Mouse (Mus musculus) heart, postnatal 36 days (tissue): ENCODE measurements at regions not wholly inside any gene's neighbourhood (a gene's known extent, or its start where the extent isn't known, plus 50 kb on each side); places are given as distances from the start of the nearest gene placed in this dataset.
A peak's percentile ranks its signal among the peaks of the same experiment; 100 is the strongest.

Source experiments
- DNase-seq, 2 experiments: peaks; one replicate each; pipeline ENCODE4 v3.0.0; 2021 to 2022
- intact Hi-C: fragments of 180-260 bp; cut with DNase I; formaldehyde crosslinking; loops from one replicate; pipeline ENCODE4 v1.15.1; 2025

- intact Hi-C loops = loop anchor here (5.0 kb wide), 3 partner anchors 67 to 188 kb away; partner anchors contain the start of gene Nckap5
- peak; percentile 73 to 75 for DNase-seq
These were observed 94.8 kb upstream of the Nckap5 start for GRCm38 (mm10) chr1:126925150-126926035.

- no peak for DNase-seq
- intact Hi-C loops = no loop called here
These were observed 93.4 kb upstream of the Nckap5 start for GRCm38 (mm10) chr1:126923981-126924380.

GRCm38 (mm10) chr1:126922231-126922630 is 91.6 kb upstream of the Nckap5 start:
- intact Hi-C loops = no loop called here

GRCm38 (mm10) chr1:126918876-126919275 is 88.3 kb upstream of the Nckap5 start:
- no peak for DNase-seq
- intact Hi-C loops = no loop called here

More at GRCm38 (mm10) chr1:126922231-126922630, 91.6 kb upstream of the Nckap5 start:
- peak; percentile 7 to 30 for DNase-seq

GRCm38 (mm10) chr1:126917872-126918271 is 87.3 kb upstream of the Nckap5 start:
- DNase-seq = no peak
- intact Hi-C loops = no loop called here

- intact Hi-C loops = no loop called here
- DNase-seq = no peak
These were observed 85.8 kb upstream of the Nckap5 start for GRCm38 (mm10) chr1:126916369-126916768.

- no peak for DNase-seq
- intact Hi-C loops = no loop called here
These were observed 80.9 kb upstream of the Nckap5 start for GRCm38 (mm10) chr1:126911277-126912060.

GRCm38 (mm10) chr1:126907417-126907816 is 76.8 kb upstream of the Nckap5 start:
- no peak for DNase-seq
- intact Hi-C loops = no loop called here

GRCm38 (mm10) chr1:126898484-126898883 is 67.9 kb upstream of the Nckap5 start:
- DNase-seq = no peak

GRCm38 (mm10) chr1:126896895-126897294 is 66.3 kb upstream of the Nckap5 start:
- intact Hi-C loops = no loop called here
- no peak for DNase-seq

More at GRCm38 (mm10) chr1:126898484-126898883, 67.9 kb upstream of the Nckap5 start:
- intact Hi-C loops = no loop called here

GRCm38 (mm10) chr1:126880801-126881200 is 50.2 kb upstream of the Nckap5 start:
- intact Hi-C loops = no loop called here
- no peak for DNase-seq
